Mouse (Mus musculus) cerebellum, adult 2 months (tissue): Measurements from ENCODE around the gene Tmem209. TPM values are rescaled to one million over a fixed set of nuclear protein-coding genes. Genes with fewer than 3 reads are reported as not detected.
A peak's percentile ranks its signal among the peaks of the same experiment; 100 is the strongest.

Experiments
- DNase-seq, 2 experiments: peaks; one replicate each; pipeline ENCODE4 v3.0.0; 2021
- H3K27ac ChIP-seq: fragments of 200-500 bp; 2 replicates; pipeline ENCODE4 v1.5.1; 2012; ENCODE audit warnings: low read length, control low read depth, inconsistent platforms; ENCODE audit not compliant: insufficient read depth
- H3K27me3 ChIP-seq: fragments of 200-500 bp; 2 replicates; pipeline ENCODE4 v1.6.1; 2012; ENCODE audit warnings: inconsistent platforms, mild to moderate bottlenecking, low read length, moderate library complexity; ENCODE audit not compliant: control insufficient read depth, insufficient read depth
- H3K4me1 ChIP-seq: fragments of 200-500 bp; 2 replicates; pipeline ENCODE4 v1.6.1; 2011; ENCODE audit warnings: low read length; ENCODE audit not compliant: control insufficient read depth, insufficient read depth
- H3K4me3 ChIP-seq: fragments of 200-500 bp; replicated peaks from 2 replicates; pipeline ENCODE3; 2011; ENCODE audit warnings: mild to moderate bottlenecking, low read depth, low read length, control low read depth; ENCODE audit not compliant: insufficient read depth
- CTCF ChIP-seq: fragments of 200-500 bp; IDR thresholded peaks from 2 replicates; pipeline ENCODE4 v1.5.1; 2011; ENCODE audit warnings: low read depth, mild to moderate bottlenecking, control low read depth, low read length, moderate library complexity, borderline replicate concordance; ENCODE audit not compliant: insufficient read depth
- POLR2A ChIP-seq: fragments of 200-500 bp; IDR thresholded peaks from 2 replicates; pipeline ENCODE4 v1.6.1; 2011; ENCODE audit warnings: low read length, control low read depth, borderline replicate concordance; ENCODE audit not compliant: insufficient read depth
- WGBS: fragments of 180-500 bp; shearing (Covaris S2); methylation state at CpG from one replicate; pipeline ENCODE4 v1.1.7; 2018; 5-methylcytosine and 5-hydroxymethylcytosine counted together
- polyA plus RNA-seq: library from polyadenylated mRNA; depleted of rRNA; stranded (reverse); fragments of >200 nt; gene quantifications from 2 replicates; pipeline ENCODE4 v1.2.3, GENCODE M21; 2012

Tmem209 gene
- polyA plus RNA-seq, 1 experiment, result 33.9 TPM

GRCm38 (mm10) chr6:30468684-30469083 lies 40.9 kb downstream of the Tmem209 start:
- 31% methylated on average over 12 of the region's 12 CpGs for WGBS
- no peak overlapping the region for H3K4me3 ChIP-seq
- H3K27me3 ChIP-seq, result no peaks in the 10 kb centered on the region
- H3K4me1 ChIP-seq, result peaks cover 18% of the 10 kb centered on the region
- TF ChIP-seq POLR2A (no peak), CTCF (peak; percentile 57; the same call in 1 of the 2 replicates)
- peak; percentile 66 for DNase-seq
- H3K27ac ChIP-seq, result peak overlapping the region; percentile 44

- TF ChIP-seq CTCF, result no peak
- no peak for TF ChIP-seq POLR2A
- H3K4me3 ChIP-seq, result no peak overlapping the region
- H3K27me3 ChIP-seq, result no peaks in the 10 kb centered on the region
- WGBS, result 56% methylated on average over 1 of the region's 1 CpGs
- H3K4me1 ChIP-seq, result peaks cover 18% of the 10 kb centered on the region
- DNase-seq, result no peak
- no peak overlapping the region for H3K27ac ChIP-seq
Measured at GRCm38 (mm10) chr6:30468058-30468457, 41.5 kb downstream of the Tmem209 start.

GRCm38 (mm10) chr6:30465586-30465985 lies 44.0 kb downstream of the Tmem209 start:
- TF ChIP-seq POLR2A (no peak), CTCF (no peak)
- Histone ChIP-seq H3K27ac (no peak overlapping the region), H3K27me3 (no peaks in the 10 kb centered on the region), H3K4me3 (no peak overlapping the region), H3K4me1 (peaks cover 31% of the 10 kb centered on the region)
- no peak for DNase-seq
- 90% methylated on average over 11 of the region's 11 CpGs for WGBS

- TF ChIP-seq CTCF (no peak), POLR2A (no peak)
- Histone ChIP-seq H3K4me1 (peaks cover 37% of the 10 kb centered on the region), H3K4me3 (no peak overlapping the region), H3K27me3 (no peaks in the 10 kb centered on the region), H3K27ac (no peak overlapping the region)
- no peak for DNase-seq
- 63% methylated on average over 7 of the region's 7 CpGs for WGBS
Measured at GRCm38 (mm10) chr6:30462822-30463221, 46.8 kb downstream of the Tmem209 start.

- Histone ChIP-seq H3K4me1 (peaks cover 37% of the 10 kb centered on the region), H3K27ac (peak overlapping the region; percentile 99), H3K4me3 (no peak overlapping the region), H3K27me3 (no peaks in the 10 kb centered on the region)
- DNase-seq, result no peak
- TF ChIP-seq POLR2A (no peak), CTCF (no peak)
- WGBS, result 53% methylated on average over 13 of the region's 13 CpGs
Measured at GRCm38 (mm10) chr6:30461755-30462344, 47.7 kb downstream of the Tmem209 start.

GRCm38 (mm10) chr6:30460750-30461446 lies 48.7 kb downstream of the Tmem209 start:
- Histone ChIP-seq H3K4me3 (no peak overlapping the region), H3K27me3 (no peaks in the 10 kb centered on the region), H3K27ac (peak overlapping the region; percentile 99), H3K4me1 (peaks cover 37% of the 10 kb centered on the region)
- DNase-seq, result peak; percentile 85 to 93
- TF ChIP-seq POLR2A (peak; percentile 27; the same call in 1 of the 2 replicates), CTCF (no peak)
- WGBS, result 6% methylated on average over 19 of the region's 19 CpGs

GRCm38 (mm10) chr6:30459811-30460749 lies 49.5 kb downstream of the Tmem209 start:
- TF ChIP-seq POLR2A, result no peak
- TF ChIP-seq CTCF, result peak; percentile 67
- WGBS, result 10% methylated on average over 40 of the region's 40 CpGs
- DNase-seq, result peak; percentile 78
- H3K4me1 ChIP-seq, result peaks cover 37% of the 10 kb centered on the region
- H3K4me3 ChIP-seq, result peak overlapping the region; percentile 19
- no peaks in the 10 kb centered on the region for H3K27me3 ChIP-seq
- peak overlapping the region; percentile 99 for H3K27ac ChIP-seq
